Mouse (Mus musculus): ENCODE measurements around the gene Plk3.

Gene Plk3

GRCm38 (mm10) chr4:117138295-117139216 lies 4.8 kb upstream of the Plk3 start:
- DNase-seq = no peak

GRCm38 (mm10) chr4:117136034-117136433 lies 2.3 kb upstream of the Plk3 start:
- no peak for DNase-seq

- DNase-seq = no peak
These were observed 835 bp upstream of the Plk3 start for GRCm38 (mm10) chr4:117134601-117134995.

- no peak for DNase-seq
These were observed 382 bp downstream of the Plk3 start for GRCm38 (mm10) chr4:117133366-117133796.

- no peak for DNase-seq
These were observed 994 bp downstream of the Plk3 start for GRCm38 (mm10) chr4:117132794-117133143.

GRCm38 (mm10) chr4:117131890-117132793 lies 1.6 kb downstream of the Plk3 start:
- no peak for DNase-seq

- DNase-seq = no peak
These were observed 2.6 kb downstream of the Plk3 start for GRCm38 (mm10) chr4:117131198-117131597.

GRCm38 (mm10) chr4:117130790-117131189 lies 3.0 kb downstream of the Plk3 start:
- no peak for DNase-seq

- no peak for DNase-seq
These were observed 5.6 kb downstream of the Plk3 start for GRCm38 (mm10) chr4:117127991-117128686.

GRCm38 (mm10) chr4:117126675-117127290 lies 7.0 kb downstream of the Plk3 start, which contains the start of gene Tctex1d4:
Gene Tctex1d4, plus strand, starts transcription at chr4:117126794.
- no peak for DNase-seq

GRCm38 (mm10) chr4:117125910-117126674 lies 7.7 kb downstream of the Plk3 start:
- peak; percentile 75 for DNase-seq

GRCm38 (mm10) chr4:117125348-117125909 lies 8.3 kb downstream of the Plk3 start, which contains the start of gene Btbd19:
Gene Btbd19, minus strand, starts transcription at chr4:117125725.
- DNase-seq = no peak

- peak; percentile 77 for DNase-seq
These were observed 9.0 kb downstream of the Plk3 start for GRCm38 (mm10) chr4:117124518-117125347.

- no peak for DNase-seq
These were observed 9.6 kb downstream of the Plk3 start for GRCm38 (mm10) chr4:117124218-117124517.

- DNase-seq = no peak
These were observed 10.1 kb downstream of the Plk3 start for GRCm38 (mm10) chr4:117123546-117124217.

- no peak for DNase-seq
These were observed 11.6 kb downstream of the Plk3 start for GRCm38 (mm10) chr4:117122209-117122608.

- peak; percentile 91 for DNase-seq
These were observed 13.0 kb downstream of the Plk3 start for GRCm38 (mm10) chr4:117120445-117121414.

GRCm38 (mm10) chr4:117120052-117120444 lies 13.7 kb downstream of the Plk3 start:
- no peak for DNase-seq

- DNase-seq = no peak
These were observed 14.1 kb downstream of the Plk3 start for GRCm38 (mm10) chr4:117119636-117120035.
